Mouse (Mus musculus) midbrain, embryonic 15.5 days (tissue): ENCODE measurements around the gene Sars. TPM values are rescaled to one million over a fixed set of nuclear protein-coding genes. Genes with fewer than 3 reads are reported as not detected.

Experiments
- ATAC-seq: fragments of 200-750 bp; cut with Nextera tagmentation; replicated peaks from 2 replicates; pipeline ENCODE4 v1.8.0; 2017; ENCODE audit warnings: moderate TSS enrichment
- H3K27ac ChIP-seq: fragments of 300-500 bp; sonication (generic); 2 replicates; pipeline ENCODE4 v1.5.1; 2015; ENCODE audit warnings: mild to moderate bottlenecking, inconsistent platforms
- H3K27me3 ChIP-seq: fragments of 300-500 bp; sonication (generic); replicated peaks from 2 replicates; pipeline ENCODE4 v1.6.1; 2015; ENCODE audit warnings: inconsistent platforms
- H3K36me3 ChIP-seq: fragments of 300-500 bp; sonication (generic); replicated peaks from 2 replicates; pipeline ENCODE4 v1.6.1; 2015; ENCODE audit warnings: inconsistent platforms
- H3K4me1 ChIP-seq: fragments of 300-500 bp; sonication (generic); 2 replicates; pipeline ENCODE4 v1.6.1; 2015; ENCODE audit warnings: inconsistent platforms
- H3K4me2 ChIP-seq: fragments of 300-500 bp; sonication (generic); 2 replicates; pipeline ENCODE4 v1.6.1; 2015; ENCODE audit warnings: inconsistent platforms, mild to moderate bottlenecking, moderate library complexity
- H3K4me3 ChIP-seq: fragments of 300-500 bp; sonication (generic); 2 replicates; pipeline ENCODE4 v1.5.1; 2015; ENCODE audit warnings: mild to moderate bottlenecking, inconsistent platforms
- H3K9ac ChIP-seq: fragments of 300-500 bp; sonication (generic); 2 replicates; pipeline ENCODE4 v1.6.1; 2015; ENCODE audit warnings: mild to moderate bottlenecking, inconsistent platforms
- H3K9me3 ChIP-seq: fragments of 300-500 bp; sonication (generic); 2 replicates; pipeline ENCODE4 v1.6.1; 2016; ENCODE audit warnings: inconsistent platforms
- WGBS: fragments of 180-500 bp; shearing (Covaris S2); methylation state at CpG from one replicate; pipeline ENCODE4 v1.1.7; 2015; ENCODE audit warnings: mixed read lengths; 5-methylcytosine and 5-hydroxymethylcytosine counted together
- polyA plus RNA-seq: library from polyadenylated mRNA; unstranded; fragments of >200 nt; fragmentation: Nextera tagmentation; extraction: Ambion mirVana; gene quantifications from 2 replicates; pipeline ENCODE4 v1.2.1, GENCODE M21; 2015

The Sars gene
- polyA plus RNA-seq, 1 experiment from 2014 or later: 209 TPM

DNA sequence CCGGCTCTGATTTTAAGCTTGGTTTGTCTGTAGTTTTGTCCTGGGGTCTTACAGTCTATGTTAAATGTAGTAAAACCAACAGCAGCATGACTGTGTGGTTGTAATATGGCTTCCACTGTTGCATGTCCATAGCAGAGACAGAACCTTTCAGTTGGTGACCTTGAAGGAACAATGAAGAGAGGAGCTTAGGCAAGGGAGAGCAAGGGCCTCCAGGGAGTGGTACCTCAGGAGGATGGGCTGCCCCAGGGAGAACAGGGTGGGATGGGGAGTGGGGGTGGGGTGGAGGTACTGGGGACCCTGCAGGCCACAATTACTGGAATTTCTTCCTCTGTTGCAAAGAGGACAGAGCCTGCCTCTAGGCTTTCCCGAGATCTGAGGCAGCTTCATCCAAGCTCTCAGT, 7.0 kb upstream of the Sars start:
- H3K4me1 ChIP-seq: no peaks in the 10 kb centered on the region
- no peak overlapping the region for H3K4me3 ChIP-seq
- H3K4me2 ChIP-seq: no peak overlapping the region
- no peak overlapping the region for H3K27ac ChIP-seq
- no peaks in the 10 kb centered on the region for H3K36me3 ChIP-seq
- no peak for ATAC-seq
- WGBS: 74% methylated on average over 2 of the region's 2 CpGs
- no peaks in the 10 kb centered on the region for H3K9me3 ChIP-seq
- H3K27me3 ChIP-seq: no peaks in the 10 kb centered on the region
- no peak overlapping the region for H3K9ac ChIP-seq

DNA sequence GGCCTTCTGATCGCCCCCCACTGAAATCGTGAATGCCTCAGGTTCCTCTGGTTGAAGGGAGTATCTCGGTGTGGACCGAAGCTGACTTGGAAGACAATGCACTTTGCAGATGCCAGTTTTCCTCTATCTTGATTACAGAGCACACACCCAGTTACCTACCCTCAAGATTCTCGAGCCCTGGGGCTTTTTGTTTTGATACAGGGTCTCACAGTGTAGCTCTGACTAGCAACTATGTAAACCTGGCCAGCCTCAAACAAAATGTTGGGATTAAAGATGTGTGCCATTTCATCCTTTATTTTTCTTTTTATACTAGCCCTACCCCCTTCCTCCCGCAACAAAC, 327 bp upstream of the Sars start:
- Histone ChIP-seq H3K36me3 (no peaks in the 10 kb centered on the region), H3K27ac (peak overlapping the region; percentile 88), H3K4me3 (peak overlapping the region; percentile 71), H3K4me2 (peak overlapping the region; percentile 69), H3K27me3 (no peaks in the 10 kb centered on the region), H3K9ac (peak overlapping the region; percentile 71), H3K4me1 (peaks cover 43% of the 10 kb centered on the region), H3K9me3 (no peaks in the 10 kb centered on the region)
- no peak; the same call in 1 of the 2 replicates for ATAC-seq
- 11% methylated on average over 6 of the region's 6 CpGs for WGBS

DNA sequence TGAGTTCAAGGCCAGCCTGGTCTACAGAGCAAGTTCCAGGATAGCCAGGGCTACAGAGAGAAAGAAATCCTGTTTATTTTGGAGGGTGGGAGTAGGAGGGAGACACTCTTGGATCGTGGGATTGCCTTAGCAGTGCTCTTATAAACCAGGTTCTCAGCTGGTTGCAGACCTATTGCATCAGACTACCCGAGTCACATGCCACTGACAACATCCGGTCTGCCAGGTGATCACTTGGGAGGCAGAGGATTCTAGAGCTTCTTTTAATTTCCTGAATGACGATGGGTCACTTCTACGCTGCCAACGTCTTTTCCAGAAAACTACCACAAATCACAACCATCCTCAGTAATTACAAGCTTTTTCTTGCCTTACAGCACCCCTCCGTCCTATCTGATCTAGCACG, 980 bp downstream of the Sars start:
- no peaks in the 10 kb centered on the region for H3K36me3 ChIP-seq
- H3K9me3 ChIP-seq: no peaks in the 10 kb centered on the region
- peak overlapping the region; percentile 69 for H3K4me2 ChIP-seq
- H3K27ac ChIP-seq: peak overlapping the region; percentile 88
- H3K27me3 ChIP-seq: no peaks in the 10 kb centered on the region
- H3K4me3 ChIP-seq: peak overlapping the region; percentile 71
- WGBS: 23% methylated on average over 8 of the region's 8 CpGs
- H3K4me1 ChIP-seq: peaks cover 43% of the 10 kb centered on the region
- peak; percentile 35 for ATAC-seq
- peak overlapping the region; percentile 71 for H3K9ac ChIP-seq

DNA sequence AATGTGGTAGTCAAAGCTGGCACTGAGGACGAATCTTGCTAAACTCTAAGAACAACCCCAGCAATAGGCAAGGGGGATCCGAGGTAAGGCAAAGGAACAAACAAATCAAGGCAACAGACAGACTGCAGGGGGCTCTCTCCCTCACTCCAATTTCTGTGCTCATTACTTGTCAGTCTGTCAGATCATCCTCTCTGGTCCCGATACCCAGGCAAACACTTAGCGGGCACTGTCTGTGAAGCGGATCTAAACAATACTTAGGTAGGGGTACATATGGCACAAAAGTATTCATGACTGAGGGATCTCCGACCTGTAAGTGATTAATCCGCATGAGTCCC, 8.7 kb downstream of the Sars start:
- no peak for ATAC-seq
- Histone ChIP-seq H3K4me3 (no peak overlapping the region), H3K27me3 (no peaks in the 10 kb centered on the region), H3K36me3 (peaks cover 9% of the 10 kb centered on the region; the same call in 1 of the 2 replicates), H3K27ac (no peak overlapping the region), H3K9ac (no peak overlapping the region), H3K4me1 (peaks cover 31% of the 10 kb centered on the region), H3K9me3 (no peaks in the 10 kb centered on the region), H3K4me2 (no peak overlapping the region)
- 59% methylated on average over 7 of the region's 7 CpGs for WGBS

DNA sequence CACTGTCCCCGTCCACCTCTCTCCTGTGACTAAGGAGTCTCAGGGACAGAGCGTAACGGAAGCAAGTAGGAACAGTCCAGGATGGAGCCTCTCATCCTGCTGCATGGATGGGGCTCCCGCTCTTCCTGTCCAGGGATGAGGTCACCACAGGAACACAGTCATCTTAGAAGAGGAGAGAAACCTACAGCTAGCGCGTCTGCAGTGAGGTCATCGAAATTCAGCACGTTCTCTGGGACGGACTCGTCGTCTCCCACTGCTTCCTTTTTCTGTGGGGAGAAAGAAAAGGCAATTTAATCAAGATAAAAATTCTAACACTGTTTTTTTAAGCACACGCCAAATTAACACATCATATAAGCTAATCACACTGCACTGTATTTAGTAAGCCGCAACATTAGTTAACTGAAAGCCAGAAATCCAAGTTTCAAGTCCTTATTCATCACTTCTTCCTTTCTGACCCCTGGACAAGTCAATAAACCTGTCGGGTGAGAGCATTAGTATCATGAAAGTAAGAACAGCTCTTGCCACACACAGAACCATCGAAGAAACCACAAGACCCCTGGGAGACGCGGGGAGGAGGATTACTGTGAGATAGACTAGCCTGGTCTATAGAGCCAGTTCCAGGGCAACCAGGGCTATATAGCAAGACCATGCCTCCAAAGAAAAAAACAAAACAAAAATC, 9.2 kb downstream of the Sars start:
- H3K36me3 ChIP-seq: peaks cover 12% of the 10 kb centered on the region; the same call in 1 of the 2 replicates
- no peak overlapping the region for H3K4me2 ChIP-seq
- H3K4me3 ChIP-seq: no peak overlapping the region
- no peak for ATAC-seq
- 67% methylated on average over 17 of the region's 17 CpGs for WGBS
- H3K4me1 ChIP-seq: peaks cover 27% of the 10 kb centered on the region
- H3K27ac ChIP-seq: no peak overlapping the region
- no peaks in the 10 kb centered on the region for H3K27me3 ChIP-seq
- no peak overlapping the region for H3K9ac ChIP-seq
- no peaks in the 10 kb centered on the region for H3K9me3 ChIP-seq

DNA sequence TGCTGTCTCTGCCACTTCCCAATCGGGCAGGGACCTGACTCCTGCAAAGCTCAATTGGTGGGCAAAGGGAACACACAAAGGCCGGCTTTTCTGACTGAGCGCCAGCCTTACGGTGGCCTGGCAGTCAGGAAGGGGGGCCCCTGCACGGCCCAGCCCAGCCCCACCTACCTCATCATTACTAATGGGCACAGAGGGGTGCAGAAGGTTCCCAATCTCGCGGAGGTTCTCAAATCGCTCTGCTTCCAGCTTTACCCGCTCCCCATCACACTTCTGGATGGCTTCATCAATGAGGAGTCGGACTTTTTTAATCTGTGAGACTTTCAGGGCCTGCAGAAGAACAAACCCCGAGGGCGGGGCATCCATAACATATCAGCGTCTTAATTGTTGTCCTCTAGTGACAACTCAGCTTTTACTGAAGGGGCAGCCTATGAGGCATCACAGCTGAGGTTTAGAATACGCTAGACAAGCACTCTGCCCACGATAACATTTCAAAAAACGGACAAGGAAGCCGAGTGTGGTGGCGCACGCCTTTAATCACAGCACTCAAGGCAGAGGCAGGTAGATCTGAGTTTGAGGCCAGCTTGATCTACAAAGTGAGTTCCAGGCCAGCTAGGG, 11.0 kb downstream of the Sars start:
- H3K4me3 ChIP-seq: no peak overlapping the region
- peaks cover 26% of the 10 kb centered on the region for H3K4me1 ChIP-seq
- peaks cover 22% of the 10 kb centered on the region; the same call in 1 of the 2 replicates for H3K36me3 ChIP-seq
- 15% methylated on average over 19 of the region's 19 CpGs for WGBS
- H3K27ac ChIP-seq: peak overlapping the region; percentile 75
- H3K9ac ChIP-seq: no peak overlapping the region
- no peak overlapping the region for H3K4me2 ChIP-seq
- no peaks in the 10 kb centered on the region for H3K9me3 ChIP-seq
- ATAC-seq: peak; percentile 82; the same call in 1 of the 2 replicates
- H3K27me3 ChIP-seq: no peaks in the 10 kb centered on the region

DNA sequence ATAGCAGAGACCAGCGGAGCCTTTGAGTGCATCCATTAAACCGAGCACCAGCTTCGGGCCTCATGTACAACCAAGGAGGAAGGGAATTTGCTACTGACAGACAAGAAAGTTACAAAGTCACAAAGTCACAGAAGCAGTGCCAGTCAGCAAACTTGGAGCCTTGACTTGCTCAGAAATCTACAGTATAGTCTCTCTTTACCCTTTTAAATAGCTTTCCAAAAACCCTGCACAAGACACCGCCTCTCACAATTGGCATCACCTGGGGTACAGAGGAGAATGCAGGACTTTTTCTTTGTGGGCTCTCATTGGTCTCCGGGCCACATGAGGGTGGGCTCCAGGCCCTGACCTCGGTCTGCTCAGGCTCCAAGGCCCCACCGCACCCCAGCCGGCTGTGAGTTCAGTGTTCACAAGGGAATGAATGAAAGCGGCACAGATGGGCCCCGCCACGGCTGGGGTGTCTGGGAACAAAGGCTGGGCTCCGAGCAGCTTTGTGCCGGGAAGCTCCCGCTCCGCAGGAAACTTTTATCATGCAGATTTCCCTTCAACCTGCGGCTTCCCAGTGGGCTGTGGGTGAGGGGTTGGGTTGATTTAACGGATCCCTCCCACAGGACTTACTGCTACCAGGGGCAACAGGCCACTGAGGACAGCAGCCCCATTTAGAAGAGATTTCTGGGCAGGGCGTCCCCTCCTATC, 11.7 kb downstream of the Sars start:
- peak; percentile 88 for ATAC-seq
- H3K27ac ChIP-seq: peak overlapping the region; percentile 75
- peaks cover 29% of the 10 kb centered on the region; the same call in 1 of the 2 replicates for H3K36me3 ChIP-seq
- no peak overlapping the region for H3K4me3 ChIP-seq
- peaks cover 26% of the 10 kb centered on the region for H3K4me1 ChIP-seq
- H3K4me2 ChIP-seq: no peak overlapping the region
- WGBS: 9% methylated on average over 18 of the region's 18 CpGs
- H3K9ac ChIP-seq: no peak overlapping the region
- H3K27me3 ChIP-seq: no peaks in the 10 kb centered on the region
- H3K9me3 ChIP-seq: no peaks in the 10 kb centered on the region

DNA sequence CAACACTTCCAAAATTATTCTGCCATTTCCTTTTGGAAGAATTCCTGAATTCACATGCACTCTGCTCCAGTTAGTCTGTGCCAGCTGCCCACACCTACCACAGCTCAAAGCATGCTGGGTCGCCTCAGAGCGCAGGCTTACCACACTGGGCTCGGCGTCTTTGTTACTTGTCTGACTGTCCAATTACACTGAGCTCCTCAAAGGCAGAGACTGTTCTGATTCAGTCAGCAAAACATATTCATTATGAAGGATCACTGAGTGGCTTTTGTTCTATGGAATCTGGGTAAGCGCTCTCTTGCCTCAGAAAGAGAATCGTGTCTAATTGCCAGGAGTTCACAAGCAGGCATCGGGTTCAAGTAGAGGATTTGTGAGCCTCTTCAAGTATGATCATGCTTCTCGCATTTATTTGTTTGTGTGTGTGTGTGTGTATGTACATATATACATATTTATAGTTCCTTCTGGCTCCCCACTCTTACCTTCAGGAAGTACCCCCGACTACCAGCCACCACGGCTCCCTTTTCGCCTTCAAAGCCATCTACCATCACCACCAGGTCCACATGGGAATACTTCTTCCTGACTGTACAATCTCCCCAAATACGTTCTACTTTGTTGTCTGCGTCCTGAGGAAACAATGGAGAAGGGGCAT, 12.3 kb downstream of the Sars start:
- H3K4me3 ChIP-seq: no peak overlapping the region
- H3K4me1 ChIP-seq: peaks cover 26% of the 10 kb centered on the region
- H3K36me3 ChIP-seq: peaks cover 36% of the 10 kb centered on the region; the same call in 1 of the 2 replicates
- no peak overlapping the region for H3K4me2 ChIP-seq
- no peaks in the 10 kb centered on the region for H3K27me3 ChIP-seq
- peak; percentile 48; the same call in 1 of the 2 replicates for ATAC-seq
- peak overlapping the region; percentile 75 for H3K27ac ChIP-seq
- no peak overlapping the region for H3K9ac ChIP-seq
- H3K9me3 ChIP-seq: no peaks in the 10 kb centered on the region
- 12% methylated on average over 13 of the region's 13 CpGs for WGBS

DNA sequence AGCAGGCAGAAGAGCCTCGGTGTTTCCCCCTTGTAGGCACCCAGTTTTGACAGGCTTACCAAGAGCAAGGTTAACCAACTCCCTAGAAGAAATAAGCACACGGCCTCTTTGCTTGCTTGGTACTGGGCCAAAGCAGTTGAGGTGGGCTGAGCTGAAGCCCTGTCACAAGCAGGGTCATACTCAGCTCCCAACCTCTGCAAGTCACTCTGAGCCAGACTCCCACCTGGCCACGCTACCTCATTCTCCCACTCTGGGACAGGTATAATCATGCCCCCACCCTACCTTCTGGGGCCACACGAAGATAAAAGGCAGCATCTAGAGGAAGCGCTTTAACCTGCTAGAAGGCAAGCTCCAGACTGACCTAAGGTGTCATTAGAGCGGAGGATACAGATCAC, 19.4 kb downstream of the Sars start:
- no peak overlapping the region for H3K4me2 ChIP-seq
- no peak for ATAC-seq
- no peak overlapping the region for H3K27ac ChIP-seq
- no peaks in the 10 kb centered on the region for H3K27me3 ChIP-seq
- H3K9ac ChIP-seq: no peak overlapping the region
- H3K4me3 ChIP-seq: no peak overlapping the region
- WGBS: 66% methylated on average over 6 of the region's 6 CpGs
- H3K4me1 ChIP-seq: peaks cover 31% of the 10 kb centered on the region
- H3K36me3 ChIP-seq: peaks cover 46% of the 10 kb centered on the region
- H3K9me3 ChIP-seq: no peaks in the 10 kb centered on the region

DNA sequence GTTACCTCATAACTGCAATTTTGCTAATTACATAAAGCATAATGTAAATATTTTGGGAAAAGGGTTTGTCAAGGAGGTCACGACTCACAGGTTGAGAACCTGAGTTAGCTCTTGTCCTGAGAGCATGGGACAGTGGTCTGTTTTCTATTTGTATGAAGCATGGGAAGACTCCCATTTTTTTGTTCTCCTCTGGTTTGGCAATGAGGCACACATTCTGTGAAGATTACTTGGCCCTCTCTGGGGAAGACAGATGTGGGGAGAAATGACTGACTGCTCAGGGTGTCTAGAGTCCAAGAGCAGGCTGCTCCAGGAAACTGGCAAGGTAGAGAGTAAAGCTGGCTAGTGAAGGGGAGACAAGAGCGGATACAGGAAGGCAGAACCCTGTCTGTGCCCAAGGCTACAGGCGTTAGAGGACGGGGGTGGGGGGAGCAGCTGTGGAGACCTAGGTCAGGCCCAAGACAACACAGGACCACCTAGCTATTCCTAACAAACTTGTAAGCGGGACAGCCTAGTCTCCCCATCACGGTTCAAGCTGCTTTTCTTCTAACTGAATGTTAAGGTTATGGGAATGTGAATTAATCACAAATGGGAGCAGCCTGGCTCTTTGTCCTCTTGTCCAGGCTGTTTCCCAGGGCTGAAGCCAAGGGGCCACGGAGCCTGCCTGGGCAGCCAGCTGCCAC, 19.9 kb downstream of the Sars start:
- H3K27me3 ChIP-seq: no peaks in the 10 kb centered on the region
- H3K9ac ChIP-seq: no peak overlapping the region
- no peak for ATAC-seq
- H3K4me3 ChIP-seq: no peak overlapping the region
- H3K4me2 ChIP-seq: no peak overlapping the region
- WGBS: 37% methylated on average over 7 of the region's 7 CpGs
- peaks cover 31% of the 10 kb centered on the region for H3K4me1 ChIP-seq
- peaks cover 46% of the 10 kb centered on the region for H3K36me3 ChIP-seq
- H3K9me3 ChIP-seq: no peaks in the 10 kb centered on the region
- 0 out of 2 replicates have a peak overlapping the region, but pooled peaks have one; percentile 57 for H3K27ac ChIP-seq

DNA sequence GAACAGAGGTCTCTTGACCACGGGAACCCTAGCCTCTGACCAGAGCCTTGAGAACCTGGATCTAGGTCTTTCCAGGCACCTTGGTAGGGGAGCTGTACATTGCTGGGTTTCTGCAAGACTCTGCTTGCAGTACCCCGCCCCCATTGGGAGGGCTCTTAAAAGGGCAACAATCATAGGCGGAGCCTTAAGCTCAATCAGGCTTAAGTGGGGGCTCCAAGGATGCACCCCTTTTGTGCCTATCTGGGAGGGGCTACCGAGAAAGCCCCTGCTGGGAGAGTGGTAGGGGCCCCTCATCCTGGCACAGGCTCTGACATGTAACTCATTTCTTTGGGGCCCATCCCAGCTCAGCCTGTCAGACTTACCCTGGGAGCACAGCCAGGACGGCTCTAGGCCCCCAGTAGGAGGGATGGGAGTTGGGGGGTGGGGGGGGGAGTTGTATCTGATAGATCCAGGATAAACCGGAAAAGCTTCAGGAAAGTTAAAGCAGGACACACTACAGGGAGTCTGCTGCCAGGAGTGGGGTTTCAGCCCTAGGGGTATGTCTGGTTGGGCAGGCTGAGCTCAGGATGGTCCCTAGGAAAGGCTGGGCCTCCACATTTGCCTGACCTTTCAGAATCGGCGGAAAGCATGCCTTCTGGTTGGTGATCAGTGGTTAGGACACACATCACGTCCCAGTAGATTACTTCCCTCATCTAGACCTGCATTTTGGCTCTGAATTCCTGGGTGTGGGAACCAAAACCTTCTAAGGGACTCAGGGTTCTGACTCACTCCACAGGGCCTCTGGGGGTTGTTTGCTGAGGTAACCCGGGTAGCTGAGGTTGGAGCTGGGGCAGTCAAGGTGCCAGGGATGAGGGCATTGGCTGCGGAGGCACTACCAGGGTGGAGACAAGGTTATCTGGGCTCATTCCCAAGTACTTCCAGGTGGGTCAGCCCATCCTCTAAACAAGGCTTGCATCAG, 20.9 kb downstream of the Sars start:
- WGBS: 18% methylated on average over 11 of the region's 11 CpGs
- peak; percentile 87 for ATAC-seq
- H3K27ac ChIP-seq: peak overlapping the region; percentile 57
- peak overlapping the region; percentile 24; the same call in 1 of the 2 replicates for H3K9ac ChIP-seq
- peak overlapping the region; percentile 49 for H3K4me2 ChIP-seq
- H3K4me1 ChIP-seq: peaks cover 31% of the 10 kb centered on the region
- no peaks in the 10 kb centered on the region for H3K9me3 ChIP-seq
- H3K4me3 ChIP-seq: peak overlapping the region; percentile 17
- no peaks in the 10 kb centered on the region for H3K27me3 ChIP-seq
- peaks cover 37% of the 10 kb centered on the region for H3K36me3 ChIP-seq
